Mouse (Mus musculus) embryo, embryonic 11.5 days (tissue): ENCODE data around the gene Cish.
"Not testable (repeated sequence)": the region's sequence is repeated elsewhere in the genome, so short reads cannot be mapped to it uniquely, and the experiment has no call there.

ENCODE experiments used
- DNase-seq: peaks from one replicate; pipeline ENCODE4 v3.0.0-alpha.2; 2012; ENCODE audit warnings: low read depth, low spot score

The Cish gene

DNA sequence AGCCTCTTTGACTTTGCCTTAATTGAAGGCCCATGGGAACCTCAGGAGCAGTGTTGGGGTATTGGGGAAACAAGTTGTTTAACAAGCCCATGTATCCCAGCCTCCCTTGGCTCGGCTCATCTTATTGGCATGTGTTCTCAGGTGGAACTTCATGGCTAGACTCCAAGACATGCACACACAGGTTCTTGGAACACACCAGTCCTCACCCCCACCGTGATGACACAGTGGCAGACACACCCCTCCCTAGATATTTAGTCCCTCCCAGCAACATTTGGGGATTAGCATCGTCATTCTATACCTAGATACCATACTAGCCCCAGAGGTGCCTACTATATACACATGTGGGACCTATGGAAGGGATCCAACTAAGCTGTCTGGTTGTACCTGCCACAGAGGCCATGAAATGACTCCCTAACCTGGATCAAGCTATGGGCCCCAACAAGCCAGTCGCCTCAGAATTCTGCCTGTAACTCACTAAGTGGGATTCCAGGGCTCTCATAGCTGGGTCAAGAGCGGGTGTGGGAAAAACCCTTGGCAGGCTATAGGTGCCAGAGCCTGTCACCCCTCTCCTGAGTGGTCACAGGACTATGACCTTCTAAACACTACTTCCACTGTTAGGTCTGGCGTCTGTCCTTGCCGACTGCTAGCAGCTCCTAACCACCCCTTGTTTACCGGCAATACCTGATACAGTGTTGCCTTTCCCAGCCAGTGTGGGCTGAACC is 2.4 kb downstream of the Cish start:
- DNase-seq = no peak

- no peak for DNase-seq
Measured at GRCm38 (mm10) chr9:107298876-107299275, 3.0 kb downstream of the Cish start.

GRCm38 (mm10) chr9:107299783-107300182 is 4.0 kb downstream of the Cish start:
- DNase-seq = no peak

GRCm38 (mm10) chr9:107300224-107300973 is 4.6 kb downstream of the Cish start:
- DNase-seq = no peak

- no peak for DNase-seq
Measured at GRCm38 (mm10) chr9:107301554-107302331, 5.9 kb downstream of the Cish start.

DNA sequence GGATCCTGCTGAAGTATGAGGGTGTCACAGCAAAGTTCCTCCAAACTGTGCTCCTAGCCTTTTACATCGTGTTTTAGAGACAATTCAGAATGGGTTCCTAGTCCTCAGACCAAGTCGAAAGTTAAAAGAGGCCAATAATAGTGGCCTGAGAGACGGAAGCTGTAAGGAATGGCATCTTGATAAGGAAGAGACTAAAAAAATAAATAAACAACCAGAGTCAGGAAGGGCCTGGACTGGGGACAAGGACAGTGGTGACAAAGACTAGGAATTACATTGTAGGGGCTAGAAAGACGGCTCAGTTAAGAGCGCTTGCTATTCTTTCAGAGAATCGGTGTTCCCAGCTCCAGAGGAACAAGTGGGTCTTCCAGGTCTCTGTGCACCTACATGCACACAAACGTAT is 6.8 kb downstream of the Cish start:
- no peak for DNase-seq

DNA sequence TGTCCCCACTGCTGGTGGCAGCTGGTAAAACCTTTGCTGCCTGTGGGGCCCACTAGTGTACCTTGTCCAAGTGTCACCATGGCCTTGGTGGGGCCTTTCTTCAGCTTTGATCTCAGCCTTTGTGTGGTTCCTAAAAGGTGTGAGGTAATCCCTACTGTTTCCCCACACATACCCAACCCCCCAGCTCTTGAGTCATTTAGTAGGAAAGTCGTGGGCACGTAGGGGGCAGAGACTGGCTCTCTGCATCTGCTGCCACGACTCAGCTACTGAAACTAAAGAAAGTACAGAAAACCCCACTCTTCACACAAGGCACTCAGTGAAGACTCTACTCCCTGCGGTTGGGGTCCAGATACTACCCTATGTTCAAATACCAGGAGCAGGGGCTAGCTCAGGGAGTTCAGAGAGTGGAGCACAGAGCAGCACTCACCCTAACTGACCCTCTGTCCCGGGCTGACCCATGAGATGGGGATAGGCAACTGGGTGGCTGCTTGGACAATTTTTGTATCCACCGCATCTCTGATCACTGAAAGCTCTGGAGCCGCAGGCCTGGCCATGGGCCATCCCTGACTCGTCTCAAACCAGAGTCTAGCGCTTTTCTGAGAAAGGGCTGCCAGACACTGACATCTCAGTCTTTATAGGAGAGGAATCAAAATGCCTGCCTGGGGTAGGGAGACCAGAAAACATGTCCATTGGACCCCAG is 7.4 kb downstream of the Cish start:
- no peak for DNase-seq

GRCm38 (mm10) chr9:107303900-107304299 is 8.1 kb downstream of the Cish start:
- DNase-seq = no peak

DNA sequence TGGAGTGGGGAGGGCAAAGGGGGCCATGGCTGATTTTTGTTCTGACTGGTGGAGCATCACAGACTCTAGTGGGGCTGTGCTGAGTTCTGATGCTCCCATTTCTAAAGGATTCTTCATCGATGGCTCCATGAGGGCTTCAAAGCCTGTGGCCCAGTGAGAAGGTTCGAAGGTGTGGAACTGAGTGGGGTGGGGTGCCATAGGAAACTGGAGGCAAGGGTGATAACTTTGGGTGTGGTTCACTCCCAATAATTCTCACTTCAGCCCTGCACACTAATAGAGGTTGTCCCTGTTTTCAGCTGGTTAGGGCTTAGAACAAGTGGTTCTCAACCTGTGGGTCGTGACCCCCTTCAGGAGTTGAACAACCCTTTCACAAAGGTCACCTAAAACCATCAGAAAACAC is 8.6 kb downstream of the Cish start:
- DNase-seq = no peak

DNA sequence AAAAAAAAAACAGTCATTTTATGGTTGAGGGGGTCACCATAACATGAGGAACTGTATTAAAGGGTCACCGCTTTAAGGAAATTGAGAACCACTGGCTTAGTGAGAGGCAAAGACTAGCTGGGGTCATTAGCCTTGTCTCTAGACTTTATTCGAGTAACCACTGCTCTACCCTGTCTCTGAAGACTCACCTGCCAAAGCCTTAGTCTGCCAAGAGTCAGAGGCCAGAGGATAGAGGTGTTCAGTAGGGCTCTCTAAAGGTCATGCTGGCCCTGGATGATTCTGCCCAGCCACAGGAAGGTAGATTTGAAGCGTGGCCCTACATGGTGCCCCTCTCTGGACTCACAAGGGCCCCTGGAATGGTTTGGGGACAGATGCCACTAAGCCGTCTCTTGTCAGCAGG is 9.2 kb downstream of the Cish start:
- no peak for DNase-seq

DNA sequence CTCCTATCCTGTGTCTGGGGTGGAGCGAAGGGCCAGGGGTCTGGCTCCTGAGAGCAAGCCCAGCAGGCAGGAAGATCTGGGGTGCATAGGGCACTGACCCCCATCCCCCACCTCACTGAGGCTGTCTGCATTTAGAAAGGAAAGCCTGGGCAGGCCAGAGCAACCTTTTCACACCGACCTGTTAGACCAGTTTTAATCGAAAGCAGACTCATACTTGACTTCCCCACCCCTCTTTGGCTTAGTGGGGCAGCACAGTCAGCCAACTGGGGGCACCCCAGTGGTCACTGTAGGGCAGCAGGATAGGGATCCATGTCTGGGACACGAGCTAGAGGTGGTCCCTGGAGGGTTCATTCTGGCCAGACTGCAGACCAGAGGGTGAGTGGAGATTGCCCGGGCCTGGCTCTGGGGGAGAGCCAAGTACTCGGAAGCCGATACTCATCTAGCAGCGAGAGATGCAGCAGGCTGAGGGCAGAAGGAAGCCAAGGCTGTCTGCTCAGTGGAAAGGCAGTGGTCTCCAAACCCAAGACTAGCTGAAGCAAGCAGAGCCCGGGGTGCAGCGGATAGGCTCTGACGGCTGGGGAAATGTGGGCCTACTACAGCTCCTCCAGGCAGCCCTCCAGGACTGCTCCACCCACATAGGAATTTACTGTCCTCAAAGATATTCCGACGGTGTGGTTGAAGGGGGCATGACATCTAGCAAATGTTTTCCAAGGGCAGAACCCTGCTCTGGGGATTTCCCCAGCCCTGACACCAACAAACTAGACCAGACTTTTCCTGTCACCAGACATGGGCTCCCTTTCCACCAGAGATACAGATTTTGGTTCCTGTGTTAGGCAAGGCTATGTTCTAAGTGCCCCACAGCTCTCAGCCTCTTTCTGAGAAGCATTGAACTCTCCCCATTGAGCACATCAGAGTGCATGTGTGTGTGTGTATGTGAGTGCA is 10.0 kb downstream of the Cish start:
- DNase-seq = no peak

GRCm38 (mm10) chr9:107306673-107307072 is 10.8 kb downstream of the Cish start:
- not testable (repeated sequence) for DNase-seq

DNA sequence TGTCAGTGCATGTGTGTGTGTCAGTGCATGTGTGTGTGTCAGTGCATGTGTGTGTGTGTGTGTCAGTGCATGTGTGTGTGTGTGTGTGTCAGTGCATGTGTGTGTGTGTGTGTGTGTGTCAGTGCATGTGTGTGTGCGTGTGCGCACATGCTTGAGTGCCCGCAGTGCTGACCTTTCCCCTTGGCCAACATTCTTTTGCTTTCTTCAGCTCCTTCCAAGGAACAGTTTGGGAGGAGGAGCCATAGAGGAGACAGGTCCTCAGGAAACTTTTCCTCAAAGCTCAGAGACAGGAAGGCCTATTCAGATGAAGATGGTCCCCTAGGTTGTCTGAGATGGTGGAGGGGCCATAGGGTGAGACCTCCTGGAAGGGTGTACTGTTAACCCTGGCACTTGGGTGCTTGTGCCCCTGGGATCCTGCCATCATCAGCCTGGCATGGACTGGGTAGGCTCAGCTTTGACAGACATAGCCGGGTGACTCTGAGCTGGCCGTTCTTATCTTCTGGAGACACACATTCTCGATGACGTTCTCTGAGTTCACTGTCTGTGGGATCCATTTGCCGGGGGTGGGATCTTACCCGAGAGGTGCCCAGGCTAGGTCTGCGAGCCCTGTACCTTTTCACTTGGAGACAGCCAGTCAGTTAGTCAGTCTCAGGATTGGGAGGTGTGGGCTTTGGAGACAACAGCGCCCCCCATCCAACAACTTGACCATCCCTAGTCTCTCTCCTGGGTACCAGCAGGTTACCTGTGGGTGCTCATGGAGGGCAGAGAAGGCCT is 11.5 kb downstream of the Cish start:
- no peak for DNase-seq

- DNase-seq = no peak
Measured at GRCm38 (mm10) chr9:107307886-107308285, 12.1 kb downstream of the Cish start.

DNA sequence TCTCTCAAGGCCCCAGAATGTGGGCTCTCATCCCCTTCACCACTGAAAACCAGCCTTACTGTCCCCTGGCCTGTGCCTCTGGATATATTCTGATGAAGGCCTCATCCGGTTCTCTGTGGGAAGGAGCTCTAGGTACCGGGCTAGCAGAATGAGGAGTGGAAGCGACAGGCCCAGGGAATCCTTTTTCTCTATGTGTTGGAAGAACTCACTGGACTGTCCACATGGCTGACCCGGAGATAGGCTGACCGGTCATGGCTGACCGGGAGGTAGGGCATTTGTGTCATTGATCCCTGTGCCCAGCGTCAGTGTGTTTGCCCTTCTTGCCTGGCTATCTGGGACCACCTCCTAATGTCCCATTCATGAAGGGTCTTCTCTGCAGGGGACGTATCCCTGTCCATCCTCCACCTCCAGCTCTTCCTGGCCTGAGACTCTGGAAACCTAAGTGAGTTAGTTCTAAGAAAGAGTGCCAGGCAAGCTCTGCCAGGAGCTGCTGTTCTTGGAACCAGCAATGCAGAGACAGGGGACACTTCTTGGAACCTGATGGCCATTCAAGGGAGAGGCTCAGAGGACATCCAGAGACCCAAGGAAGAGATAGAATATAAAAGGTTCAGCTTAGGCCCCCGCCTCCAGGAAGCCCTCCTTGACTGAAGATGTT is 12.6 kb downstream of the Cish start:
- no peak for DNase-seq

DNA sequence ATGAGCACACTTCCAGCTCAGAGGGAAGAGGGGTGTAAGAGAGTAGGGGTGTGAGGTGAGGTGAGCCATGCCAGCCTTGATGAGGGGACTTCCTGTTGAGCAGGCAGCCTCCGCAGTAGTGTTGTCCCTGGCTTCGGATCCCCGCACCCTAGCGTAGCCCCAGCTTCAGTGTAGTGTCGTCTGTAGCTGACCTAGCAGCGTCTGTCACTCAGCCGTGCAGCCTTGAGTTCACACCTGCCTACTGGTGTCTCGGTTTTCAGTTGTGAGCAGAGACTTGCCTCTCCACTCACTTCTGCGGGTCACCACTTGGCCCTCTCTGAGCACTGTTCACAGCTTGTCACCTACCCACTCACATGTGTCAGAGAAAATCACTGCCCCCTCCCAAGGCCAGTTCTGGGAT is 13.3 kb downstream of the Cish start:
- no peak for DNase-seq

- no peak for DNase-seq
Measured at GRCm38 (mm10) chr9:107309600-107309999, 13.8 kb downstream of the Cish start.

- no peak for DNase-seq
Measured at GRCm38 (mm10) chr9:107312811-107313584, 17.2 kb downstream of the Cish start.

- no peak for DNase-seq
Measured at GRCm38 (mm10) chr9:107313926-107314325, 18.1 kb downstream of the Cish start.
